Mouse (Mus musculus) CD4-positive, CD25-positive, alpha-beta regulatory T cell, adult 2 months (primary cell): Measurements from ENCODE around the gene Gapdh.
A peak's percentile ranks its signal among the peaks of the same experiment; 100 is the strongest.

Experiments used
- DNase-seq: peaks from one replicate; pipeline ENCODE4 v3.0.0-alpha.2; 2012; ENCODE audit warnings: low read depth, low spot score

Gapdh gene

GRCm38 (mm10) chr6:125166051-125166751, at the start of gene Gapdh:
Gapdh (minus strand) TSS chr6:125166467.
- peak; percentile 33 for DNase-seq

GRCm38 (mm10) chr6:125215148-125215954, 49.1 kb upstream of the Gapdh start, which contains the start of gene Vamp1:
Vamp1 (plus strand) TSS chr6:125215551.
- DNase-seq, result peak; percentile 95

GRCm38 (mm10) chr6:125213715-125214114, 47.4 kb upstream of the Gapdh start:
- DNase-seq, result no peak

GRCm38 (mm10) chr6:125213129-125213528, 46.9 kb upstream of the Gapdh start:
- DNase-seq, result no peak

- no peak for DNase-seq
Observed at GRCm38 (mm10) chr6:125212621-125213020, 46.4 kb upstream of the Gapdh start.

- peak; percentile 27 for DNase-seq
Observed at GRCm38 (mm10) chr6:125210436-125210835, 44.2 kb upstream of the Gapdh start.

- no peak for DNase-seq
Observed at GRCm38 (mm10) chr6:125197166-125197565, 30.9 kb upstream of the Gapdh start.

- no peak for DNase-seq
Observed at GRCm38 (mm10) chr6:125196301-125196700, 30.0 kb upstream of the Gapdh start.

- DNase-seq, result no peak
Observed at GRCm38 (mm10) chr6:125195541-125196075, 29.3 kb upstream of the Gapdh start.

GRCm38 (mm10) chr6:125193390-125193789, 27.1 kb upstream of the Gapdh start:
- no peak for DNase-seq

- no peak for DNase-seq
Observed at GRCm38 (mm10) chr6:125192841-125193240, 26.6 kb upstream of the Gapdh start.

- peak; percentile 92 for DNase-seq
Observed at GRCm38 (mm10) chr6:125192016-125192714, 25.9 kb upstream of the Gapdh start.

GRCm38 (mm10) chr6:125191332-125192015, 25.2 kb upstream of the Gapdh start, which contains the start of the genes Ncapd2 and Mrpl51:
Ncapd2 (minus strand) TSS chr6:125191701.
Mrpl51 (plus strand) TSS chr6:125191801.
- peak; percentile 98 for DNase-seq

- DNase-seq, result no peak
Observed at GRCm38 (mm10) chr6:125190816-125191215, 24.5 kb upstream of the Gapdh start.

- no peak for DNase-seq
Observed at GRCm38 (mm10) chr6:125186203-125186602, 19.9 kb upstream of the Gapdh start.

GRCm38 (mm10) chr6:125182133-125182532, 15.9 kb upstream of the Gapdh start:
- DNase-seq, result no peak

- DNase-seq, result no peak
Observed at GRCm38 (mm10) chr6:125179601-125180000, 13.3 kb upstream of the Gapdh start.

GRCm38 (mm10) chr6:125175469-125175868, 9.2 kb upstream of the Gapdh start:
- no peak for DNase-seq

GRCm38 (mm10) chr6:125173256-125173655, 7.0 kb upstream of the Gapdh start:
- DNase-seq, result no peak

GRCm38 (mm10) chr6:125172474-125172873, 6.2 kb upstream of the Gapdh start:
- no peak for DNase-seq

- DNase-seq, result no peak
Observed at GRCm38 (mm10) chr6:125170194-125170593, 3.9 kb upstream of the Gapdh start.
